Mouse (Mus musculus): ENCODE data around the gene Emcn. TPM values are rescaled to one million over a fixed set of nuclear protein-coding genes. Genes with fewer than 3 reads are reported as not detected.

Gene Emcn
- total and polyA plus RNA-seq, 3 experiments = not detected

DNA sequence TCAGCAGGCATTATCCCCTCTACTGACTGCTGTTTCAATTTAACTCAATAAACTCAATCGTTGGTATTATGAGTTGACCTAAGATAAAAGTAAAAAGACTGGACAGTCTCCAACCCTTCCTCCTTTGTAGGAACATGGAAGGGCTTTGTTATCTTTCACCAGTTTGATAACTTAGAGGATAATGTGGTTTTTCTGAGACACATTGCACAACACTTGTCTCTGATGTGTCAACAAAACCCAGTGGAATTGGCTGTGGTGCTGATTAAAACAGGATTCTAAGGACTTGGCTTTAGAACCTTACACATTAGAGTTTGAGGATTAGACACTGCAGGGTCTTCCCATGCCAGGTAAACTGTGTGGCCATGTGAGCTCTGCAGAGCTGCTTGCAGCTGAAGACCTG, 20.9 kb upstream of the Emcn start:
- Histone ChIP-seq H3K27me3 (replicated peaks) (no peaks in the 10 kb centered on the region), H3K27ac (ENCODE audit: insufficient read depth, low read depth) (no peak overlapping the region), H3K4me3 (replicated peaks in 1 of 3; ENCODE audit: low read depth in 2 of 3, low read length in 2 of 3, poor library complexity in 1 of 3) (no peak overlapping the region), H3K36me3 (replicated peaks in 1 of 2; ENCODE audit: control insufficient read depth in 1 of 2, insufficient read depth in 1 of 2, low read length in 1 of 2) (no peaks in the 10 kb centered on the region), H3K79me2 (replicated peaks; ENCODE audit: control insufficient read depth, extremely low read depth, insufficient read depth, poor library complexity, severe bottlenecking) (no peaks in the 10 kb centered on the region), H3K9me3 (replicated peaks; ENCODE audit: low read length) (no peaks in the 10 kb centered on the region), H3K4me2 (ENCODE audit: insufficient read depth, low read depth, poor library complexity, severe bottlenecking) (no peak overlapping the region), H3K9ac (ENCODE audit: insufficient read depth, low read depth) (no peak overlapping the region), H3K4me1 (ENCODE audit: control insufficient read depth in 1 of 2, insufficient read depth in 2 of 2) (peaks cover 0 to 5% of the 10 kb centered on the region in 2 experiments; a peak in 2 of 4 replicates)
- TF ChIP-seq CTCF (conservative IDR thresholded peaks at IDR 0.05 in 1 of 2, IDR thresholded peaks at IDR 0.05 in 1 of 2; ENCODE audit: low read depth in 2 of 2, low read length in 2 of 2) = no peak
- no peak for DNase-seq (ENCODE audit: extremely low read depth)
- dilution Hi-C loops (cut with MboI; ENCODE audit: extremely low pct_ligation_motif_present, extremely low pct_unique_long_range_greater_than_20kb, low sequenced_read_pairs) = no loop called here
- in situ Hi-C loops (cut with MboI; ENCODE audit: low pct_ligation_motif_present, low pct_unique_long_range_greater_than_20kb, low sequenced_read_pairs) = loop anchor here (10.0 kb wide), 1 partner anchor 65 kb away; no protein-coding TSS in a partner anchor

DNA sequence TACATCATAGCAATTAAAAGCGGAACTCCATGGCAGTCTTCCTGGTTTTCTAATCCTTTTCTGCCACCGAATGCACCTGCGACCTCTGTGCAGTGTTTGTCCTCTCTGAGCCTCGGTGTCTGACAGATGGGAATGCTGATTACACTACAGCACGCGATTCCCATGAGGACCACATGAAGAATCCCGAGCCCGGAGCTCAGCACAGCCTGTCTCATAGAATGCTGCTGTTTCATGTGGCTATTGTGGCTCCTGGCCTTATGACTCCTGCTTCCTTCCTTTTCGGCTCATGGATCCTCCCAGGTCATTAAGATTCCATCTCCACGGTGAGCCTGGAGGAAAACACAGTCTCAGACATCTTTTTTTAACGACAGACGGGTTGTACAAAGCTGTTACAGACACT, 18.6 kb upstream of the Emcn start:
- Histone ChIP-seq H3K9me3 (replicated peaks; ENCODE audit: low read length) (no peaks in the 10 kb centered on the region), H3K4me3 (replicated peaks in 1 of 3; ENCODE audit: low read depth in 2 of 3, low read length in 2 of 3, poor library complexity in 1 of 3) (no peak overlapping the region), H3K27me3 (replicated peaks) (no peaks in the 10 kb centered on the region), H3K79me2 (replicated peaks; ENCODE audit: control insufficient read depth, extremely low read depth, insufficient read depth, poor library complexity, severe bottlenecking) (no peaks in the 10 kb centered on the region), H3K9ac (ENCODE audit: insufficient read depth, low read depth) (no peak overlapping the region), H3K4me1 (ENCODE audit: control insufficient read depth in 1 of 2, insufficient read depth in 2 of 2) (peaks cover 0 to 5% of the 10 kb centered on the region in 2 experiments; a peak in 2 of 4 replicates), H3K36me3 (replicated peaks in 1 of 2; ENCODE audit: control insufficient read depth in 1 of 2, insufficient read depth in 1 of 2, low read length in 1 of 2) (no peaks in the 10 kb centered on the region), H3K27ac (ENCODE audit: insufficient read depth, low read depth) (no peak overlapping the region), H3K4me2 (ENCODE audit: insufficient read depth, low read depth, poor library complexity, severe bottlenecking) (no peak overlapping the region)
- in situ Hi-C loops (cut with MboI; ENCODE audit: low pct_ligation_motif_present, low pct_unique_long_range_greater_than_20kb, low sequenced_read_pairs) (loop anchor here (10.0 kb wide), 1 partner anchor 62 kb away; no protein-coding TSS in a partner anchor), dilution Hi-C loops (cut with MboI; ENCODE audit: extremely low pct_ligation_motif_present, extremely low pct_unique_long_range_greater_than_20kb, low sequenced_read_pairs) (no loop called here)
- DNase-seq (ENCODE audit: extremely low read depth) = no peak
- TF ChIP-seq RAD21 (IDR thresholded peaks at IDR 0.05; ENCODE audit: low read depth, low read length) = no peak
- TF ChIP-seq ELF1 (IDR thresholded peaks at IDR 0.05; ENCODE audit: low read depth, low read length) = no peak
- no peak for TF ChIP-seq MAFK (IDR thresholded peaks at IDR 0.05; ENCODE audit: insufficient replicate concordance, low read length)
- no peak for TF ChIP-seq SMC3 (IDR thresholded peaks at IDR 0.05; ENCODE audit: low read depth, low read length)
- TF ChIP-seq POLR2AphosphoS2 (IDR thresholded peaks at IDR 0.05; ENCODE audit: low read depth, low read length) = no peak
- TF ChIP-seq IRF4 (IDR thresholded peaks at IDR 0.05; ENCODE audit: low read depth, low read length) = no peak
- TF ChIP-seq HCFC1 (IDR thresholded peaks at IDR 0.05; ENCODE audit: low read depth, low read length) = no peak
- TF ChIP-seq POLR2A (IDR thresholded peaks at IDR 0.05; ENCODE audit: low read depth, low read length) = no peak
- TF ChIP-seq CHD2 (IDR thresholded peaks at IDR 0.05; ENCODE audit: low read length) = no peak

DNA sequence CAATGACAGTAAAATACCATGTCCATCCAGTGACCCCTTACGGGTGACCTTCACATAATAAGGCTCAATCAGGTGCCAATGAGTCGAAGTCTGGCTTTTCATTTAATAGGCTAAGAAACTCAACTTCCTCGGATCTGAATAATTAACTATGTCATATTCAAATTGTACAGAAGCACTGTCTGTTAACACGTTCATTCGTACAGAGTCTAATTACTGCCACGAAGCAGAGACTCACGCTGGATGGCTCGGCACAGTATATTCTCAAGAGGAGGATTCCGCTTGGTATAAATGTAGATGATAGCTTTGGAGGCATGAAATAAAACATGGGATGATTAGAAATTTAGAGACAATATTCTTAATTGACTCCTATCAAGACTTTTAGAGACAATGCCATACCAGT, 11.0 kb upstream of the Emcn start:
- dilution Hi-C loops (cut with MboI; ENCODE audit: extremely low pct_ligation_motif_present, extremely low pct_unique_long_range_greater_than_20kb, low sequenced_read_pairs) = no loop called here
- H3K4me2 ChIP-seq (ENCODE audit: insufficient read depth, low read depth, poor library complexity, severe bottlenecking) = no peak overlapping the region
- no peaks in the 10 kb centered on the region; a peak in 1 of 4 replicates for H3K4me1 ChIP-seq (ENCODE audit: control insufficient read depth in 1 of 2, insufficient read depth in 2 of 2)
- H3K79me2 ChIP-seq (replicated peaks; ENCODE audit: control insufficient read depth, extremely low read depth, insufficient read depth, poor library complexity, severe bottlenecking) = no peaks in the 10 kb centered on the region
- no peak overlapping the region for H3K4me3 ChIP-seq (replicated peaks in 1 of 3; ENCODE audit: low read depth in 2 of 3, low read length in 2 of 3, poor library complexity in 1 of 3)
- H3K27me3 ChIP-seq (replicated peaks) = no peaks in the 10 kb centered on the region
- no peak for TF ChIP-seq NELFE (IDR thresholded peaks at IDR 0.05; ENCODE audit: low read depth, low read length)
- TF ChIP-seq POLR2A (IDR thresholded peaks at IDR 0.05; ENCODE audit: low read depth, low read length) = no peak
- TF ChIP-seq CTCF (conservative IDR thresholded peaks at IDR 0.05 in 1 of 2, IDR thresholded peaks at IDR 0.05 in 1 of 2; ENCODE audit: low read depth in 2 of 2, low read length in 2 of 2) = no peak
- TF ChIP-seq USF2 (conservative IDR thresholded peaks at IDR 0.05; ENCODE audit: low read depth, low read length) = no peak
- no peak for TF ChIP-seq MAFK (IDR thresholded peaks at IDR 0.05; ENCODE audit: insufficient replicate concordance, low read length)
- no peak for TF ChIP-seq TBP (conservative IDR thresholded peaks at IDR 0.05; ENCODE audit: low read depth, low read length)
- TF ChIP-seq MYC (IDR thresholded peaks at IDR 0.05; ENCODE audit: low read depth, low read length) = no peak
- no peak for TF ChIP-seq GABPA (IDR thresholded peaks at IDR 0.05; ENCODE audit: insufficient replicate concordance, low read depth, low read length)
- TF ChIP-seq PAX5 (IDR thresholded peaks at IDR 0.05; ENCODE audit: low read length) = no peak
- TF ChIP-seq TCF12 (IDR thresholded peaks at IDR 0.05; ENCODE audit: low read depth, low read length) = no peak
- TF ChIP-seq ELF1 (IDR thresholded peaks at IDR 0.05; ENCODE audit: low read depth, low read length) = no peak
- TF ChIP-seq KAT2A (IDR thresholded peaks at IDR 0.05; ENCODE audit: insufficient replicate concordance, low read length) = no peak
- TF ChIP-seq SMC3 (IDR thresholded peaks at IDR 0.05; ENCODE audit: low read depth, low read length) = no peak
- TF ChIP-seq POLR2AphosphoS2 (IDR thresholded peaks at IDR 0.05; ENCODE audit: low read depth, low read length) = no peak
- no peak for TF ChIP-seq USF1 (IDR thresholded peaks at IDR 0.05; ENCODE audit: low read depth, low read length)
- no peak for TF ChIP-seq HCFC1 (IDR thresholded peaks at IDR 0.05; ENCODE audit: low read depth, low read length)
- no peak for TF ChIP-seq MAZ (IDR thresholded peaks at IDR 0.05; ENCODE audit: low read depth, low read length)
- no peak for TF ChIP-seq ZNF384 (IDR thresholded peaks at IDR 0.05; ENCODE audit: low read depth, low read length)
- in situ Hi-C loops (cut with MboI; ENCODE audit: low pct_ligation_motif_present, low pct_unique_long_range_greater_than_20kb, low sequenced_read_pairs) = loop anchor here (10.0 kb wide), 1 partner anchor 55 kb away; no protein-coding TSS in a partner anchor
- no peak overlapping the region for H3K27ac ChIP-seq (ENCODE audit: insufficient read depth, low read depth)
- no peaks in the 10 kb centered on the region for H3K36me3 ChIP-seq (replicated peaks in 1 of 2; ENCODE audit: control insufficient read depth in 1 of 2, insufficient read depth in 1 of 2, low read length in 1 of 2)
- no peak overlapping the region for H3K9ac ChIP-seq (ENCODE audit: insufficient read depth, low read depth)
- DNase-seq (ENCODE audit: extremely low read depth) = no peak
- no peaks in the 10 kb centered on the region for H3K9me3 ChIP-seq (replicated peaks; ENCODE audit: low read length)
